Mouse (Mus musculus): ENCODE data around the gene Cbarp. TPM values are rescaled to one million over a fixed set of nuclear protein-coding genes. Genes with fewer than 3 reads are reported as not detected.

The Cbarp gene
- polyA plus RNA-seq, 1 experiment from 2014 or later: 6.7 TPM

GRCm38 (mm10) chr10:80137626-80138552, 2.7 kb downstream of the Cbarp start:
- Histone ChIP-seq H3K27me3 (replicated peaks) (peaks cover 16% of the 10 kb centered on the region), H3K4me1 (peaks cover 39% of the 10 kb centered on the region)
- ATAC-seq (ENCODE audit: insufficient read depth, low FRiP score, low read depth): no peak

GRCm38 (mm10) chr10:80136952-80137625, 3.5 kb downstream of the Cbarp start:
- Histone ChIP-seq H3K27ac (peak overlapping the region; percentile 69), H3K4me1 (peaks cover 37% of the 10 kb centered on the region), H3K36me3 (peaks cover 5% of the 10 kb centered on the region), H3K27me3 (replicated peaks) (peaks cover 16% of the 10 kb centered on the region), H3K4me2 (peak overlapping the region; percentile 99), H3K9me3 (no peaks in the 10 kb centered on the region), H3K4me3 (replicated peaks) (peak overlapping the region; percentile 63), H3K9ac (no peak overlapping the region)
- no peak for ATAC-seq (ENCODE audit: insufficient read depth, low FRiP score, low read depth)
- WGBS: 5% methylated on average over 29 of the region's 29 CpGs

More at GRCm38 (mm10) chr10:80137626-80138552, 2.7 kb downstream of the Cbarp start:
- Histone ChIP-seq H3K36me3 (no peaks in the 10 kb centered on the region), H3K4me2 (peak overlapping the region; percentile 99), H3K4me3 (replicated peaks) (peak overlapping the region; percentile 63), H3K27ac (peak overlapping the region; percentile 75), H3K9me3 (no peaks in the 10 kb centered on the region), H3K9ac (peak overlapping the region; percentile 65; the same call in 1 of the 2 replicates)
- WGBS: 7% methylated on average over 30 of the region's 33 CpGs

- Histone ChIP-seq H3K4me2 (peak overlapping the region; percentile 99), H3K9ac (no peak overlapping the region), H3K4me1 (peaks cover 44% of the 10 kb centered on the region), H3K27ac (peak overlapping the region; percentile 69; the same call in 1 of the 2 replicates), H3K27me3 (replicated peaks) (peaks cover 16% of the 10 kb centered on the region), H3K9me3 (no peaks in the 10 kb centered on the region), H3K4me3 (replicated peaks) (peak overlapping the region; percentile 63), H3K36me3 (peaks cover 11% of the 10 kb centered on the region)
- 17% methylated on average over 46 of the region's 49 CpGs for WGBS
- no peak for ATAC-seq (ENCODE audit: insufficient read depth, low FRiP score, low read depth)
These were observed 4.3 kb downstream of the Cbarp start for GRCm38 (mm10) chr10:80136179-80136951.

DNA sequence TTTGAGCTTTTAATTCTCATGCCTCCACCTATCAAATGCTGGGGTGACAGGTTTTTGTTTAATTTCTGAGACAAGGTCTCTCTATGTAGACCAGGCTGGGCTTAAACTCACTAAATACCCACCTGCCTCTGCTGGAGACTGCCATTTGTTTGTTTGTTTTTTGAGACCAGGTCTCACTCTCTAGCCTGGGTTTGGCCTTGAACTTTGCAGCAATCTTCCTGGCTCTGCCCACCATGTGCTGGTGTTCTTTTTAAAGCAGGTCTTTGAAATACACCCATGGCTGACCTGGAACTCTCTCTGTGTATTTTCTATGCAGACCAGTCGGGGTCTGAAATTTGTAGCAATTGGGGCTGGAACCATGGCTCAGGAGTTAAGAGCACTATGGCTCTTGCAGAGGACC, 5.0 kb downstream of the Cbarp start:
- 87% methylated on average over 1 of the region's 1 CpGs for WGBS
- H3K27me3 ChIP-seq (replicated peaks): peaks cover 16% of the 10 kb centered on the region

DNA sequence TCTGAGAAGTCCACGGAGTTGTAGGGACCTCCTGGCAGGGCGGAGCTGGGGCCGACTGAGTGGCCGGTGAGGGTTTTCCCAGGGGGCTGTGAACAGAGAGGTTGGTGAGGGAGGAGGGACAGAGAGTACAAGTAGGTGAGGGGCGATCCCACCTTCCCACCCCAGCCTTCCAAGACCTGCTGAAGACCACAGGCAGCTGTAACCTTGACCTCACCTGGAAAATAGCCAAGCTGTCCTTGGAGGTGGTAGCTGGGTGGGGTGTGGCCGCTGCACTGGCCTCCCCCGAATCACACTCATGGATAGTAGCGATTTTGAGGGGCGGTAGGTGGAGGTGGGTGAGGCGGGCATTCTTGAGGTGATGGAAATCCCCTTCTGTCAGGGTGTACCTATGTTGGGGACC, 5.5 kb downstream of the Cbarp start:
- Histone ChIP-seq H3K4me3 (replicated peaks) (no peak overlapping the region), H3K4me2 (no peak overlapping the region), H3K36me3 (peaks cover 23% of the 10 kb centered on the region), H3K9me3 (no peaks in the 10 kb centered on the region), H3K4me1 (peaks cover 51% of the 10 kb centered on the region), H3K27me3 (replicated peaks) (peaks cover 16% of the 10 kb centered on the region), H3K9ac (no peak overlapping the region), H3K27ac (no peak overlapping the region)
- ATAC-seq (ENCODE audit: insufficient read depth, low FRiP score, low read depth): no peak
- 82% methylated on average over 10 of the region's 10 CpGs for WGBS

More for the DNA sequence above, 5.0 kb downstream of the Cbarp start:
- no peak overlapping the region for H3K27ac ChIP-seq
- H3K36me3 ChIP-seq: peaks cover 19% of the 10 kb centered on the region
- no peak for ATAC-seq (ENCODE audit: insufficient read depth, low FRiP score, low read depth)
- no peak overlapping the region for H3K4me3 ChIP-seq (replicated peaks)
- no peaks in the 10 kb centered on the region for H3K9me3 ChIP-seq
- no peak overlapping the region for H3K4me2 ChIP-seq
- H3K4me1 ChIP-seq: peaks cover 52% of the 10 kb centered on the region
- H3K9ac ChIP-seq: no peak overlapping the region

DNA sequence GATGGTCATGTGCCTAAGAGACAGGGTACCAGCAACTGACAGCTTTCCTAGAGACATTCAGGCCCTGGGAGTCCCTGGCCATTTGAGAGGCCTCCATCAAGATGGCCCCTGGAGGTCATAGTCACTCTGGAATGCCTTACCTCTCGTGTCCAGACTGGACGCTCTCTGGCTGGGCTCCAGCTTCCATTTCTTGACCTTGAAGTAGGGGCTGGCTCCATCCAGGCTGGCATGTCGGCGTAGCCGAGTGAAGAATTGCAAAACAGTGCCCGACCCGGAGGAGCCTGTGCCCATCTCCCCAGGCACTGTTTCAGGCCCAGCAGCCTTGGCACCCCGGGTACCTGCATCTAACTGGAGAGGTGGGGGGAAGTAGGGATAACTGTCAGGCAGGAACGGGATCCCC, 6.2 kb downstream of the Cbarp start:
- Histone ChIP-seq H3K36me3 (peaks cover 26% of the 10 kb centered on the region), H3K4me2 (no peak overlapping the region), H3K27ac (no peak overlapping the region), H3K9ac (no peak overlapping the region), H3K4me3 (replicated peaks) (no peak overlapping the region), H3K9me3 (no peaks in the 10 kb centered on the region), H3K27me3 (replicated peaks) (peaks cover 16% of the 10 kb centered on the region), H3K4me1 (peaks cover 52% of the 10 kb centered on the region)
- no peak for ATAC-seq (ENCODE audit: insufficient read depth, low FRiP score, low read depth)
- 84% methylated on average over 9 of the region's 9 CpGs for WGBS

- peaks cover 35% of the 10 kb centered on the region for H3K36me3 ChIP-seq
- no peak for ATAC-seq (ENCODE audit: insufficient read depth, low FRiP score, low read depth)
- peaks cover 12% of the 10 kb centered on the region for H3K27me3 ChIP-seq (replicated peaks)
- no peak overlapping the region for H3K27ac ChIP-seq
- WGBS: 71% methylated on average over 8 of the region's 8 CpGs
- no peak overlapping the region for H3K4me2 ChIP-seq
- no peak overlapping the region for H3K4me3 ChIP-seq (replicated peaks)
- H3K4me1 ChIP-seq: peaks cover 45% of the 10 kb centered on the region
- H3K9ac ChIP-seq: no peak overlapping the region
- H3K9me3 ChIP-seq: no peaks in the 10 kb centered on the region
These were observed 7.3 kb downstream of the Cbarp start for GRCm38 (mm10) chr10:80133226-80133849.

GRCm38 (mm10) chr10:80131952-80132350, 8.7 kb downstream of the Cbarp start:
- Histone ChIP-seq H3K9ac (no peak overlapping the region), H3K4me3 (replicated peaks) (no peak overlapping the region), H3K27me3 (replicated peaks) (peaks cover 4% of the 10 kb centered on the region), H3K4me1 (peaks cover 31% of the 10 kb centered on the region), H3K36me3 (peaks cover 49% of the 10 kb centered on the region), H3K4me2 (no peak overlapping the region), H3K27ac (no peak overlapping the region), H3K9me3 (no peaks in the 10 kb centered on the region)
- ATAC-seq (ENCODE audit: insufficient read depth, low FRiP score, low read depth): no peak
- 51% methylated on average over 27 of the region's 27 CpGs for WGBS

GRCm38 (mm10) chr10:80131316-80131951, 9.2 kb downstream of the Cbarp start:
- Histone ChIP-seq H3K27ac (no peak overlapping the region), H3K36me3 (peaks cover 53% of the 10 kb centered on the region), H3K4me3 (replicated peaks) (no peak overlapping the region), H3K4me2 (no peak overlapping the region), H3K9me3 (no peaks in the 10 kb centered on the region), H3K9ac (no peak overlapping the region), H3K27me3 (replicated peaks) (no peaks in the 10 kb centered on the region), H3K4me1 (peaks cover 27% of the 10 kb centered on the region)
- no peak for ATAC-seq (ENCODE audit: insufficient read depth, low FRiP score, low read depth)
- 31% methylated on average over 55 of the region's 55 CpGs for WGBS

- 64% methylated on average over 18 of the region's 18 CpGs for WGBS
- H3K9me3 ChIP-seq: no peaks in the 10 kb centered on the region
- no peak overlapping the region for H3K4me2 ChIP-seq
- H3K4me3 ChIP-seq (replicated peaks): no peak overlapping the region
- no peak overlapping the region for H3K9ac ChIP-seq
- ATAC-seq (ENCODE audit: insufficient read depth, low FRiP score, low read depth): peak; percentile 44
- peaks cover 27% of the 10 kb centered on the region for H3K4me1 ChIP-seq
- peaks cover 60% of the 10 kb centered on the region for H3K36me3 ChIP-seq
- H3K27ac ChIP-seq: peak overlapping the region; percentile 63
- H3K27me3 ChIP-seq (replicated peaks): no peaks in the 10 kb centered on the region
These were observed 10.1 kb downstream of the Cbarp start for GRCm38 (mm10) chr10:80130403-80131031.

All from stomach, embryonic 15.5 days (tissue).